Mouse (Mus musculus) heart, embryonic 15.5 days (tissue): ENCODE measurements at regions not wholly inside any gene's neighbourhood (a gene's known extent, or its start where the extent isn't known, plus 50 kb on each side); places are given as distances from the start of the nearest gene placed in this dataset.
A peak's percentile ranks its signal among the peaks of the same experiment; 100 is the strongest.

Experiments used
- ATAC-seq: fragments of 200-750 bp; cut with Nextera tagmentation; replicated peaks from 2 replicates; pipeline ENCODE4 v1.8.0; 2017; ENCODE audit warnings: low read depth, moderate TSS enrichment; ENCODE audit not compliant: insufficient number of reproducible peaks, insufficient read depth, low FRiP score
- H3K27ac ChIP-seq: fragments of 300-500 bp; sonication (generic); 2 replicates; pipeline ENCODE4 v1.5.1; 2015; ENCODE audit warnings: mild to moderate bottlenecking, inconsistent platforms
- H3K27me3 ChIP-seq: fragments of 300-500 bp; sonication (generic); 2 replicates; pipeline ENCODE4 v1.6.1; 2015; ENCODE audit warnings: inconsistent platforms
- H3K36me3 ChIP-seq: fragments of 300-500 bp; sonication (generic); 2 replicates; pipeline ENCODE4 v1.6.1; 2015; ENCODE audit warnings: mild to moderate bottlenecking, inconsistent platforms
- H3K4me1 ChIP-seq: fragments of 300-500 bp; sonication (generic); replicated peaks from 2 replicates; pipeline ENCODE4 v1.6.1; 2015; ENCODE audit warnings: inconsistent platforms
- H3K4me2 ChIP-seq: fragments of 300-500 bp; sonication (generic); 2 replicates; pipeline ENCODE4 v1.6.1; 2015; ENCODE audit warnings: inconsistent platforms, mild to moderate bottlenecking, moderate library complexity
- H3K4me3 ChIP-seq: fragments of 300-500 bp; sonication (generic); 2 replicates; pipeline ENCODE4 v1.5.1; 2015; ENCODE audit warnings: mild to moderate bottlenecking, inconsistent platforms
- H3K9ac ChIP-seq: fragments of 300-500 bp; sonication (generic); 2 replicates; pipeline ENCODE4 v1.6.1; 2015; ENCODE audit warnings: mild to moderate bottlenecking, inconsistent platforms
- H3K9me3 ChIP-seq: fragments of 300-500 bp; sonication (generic); replicated peaks from 2 replicates; pipeline ENCODE4 v1.6.1; 2016; ENCODE audit warnings: inconsistent platforms
- WGBS: fragments of 180-500 bp; shearing (Covaris S2); methylation state at CpG from one replicate; pipeline ENCODE4 v1.1.7; 2015; ENCODE audit warnings: mixed read lengths; 5-methylcytosine and 5-hydroxymethylcytosine counted together

DNA sequence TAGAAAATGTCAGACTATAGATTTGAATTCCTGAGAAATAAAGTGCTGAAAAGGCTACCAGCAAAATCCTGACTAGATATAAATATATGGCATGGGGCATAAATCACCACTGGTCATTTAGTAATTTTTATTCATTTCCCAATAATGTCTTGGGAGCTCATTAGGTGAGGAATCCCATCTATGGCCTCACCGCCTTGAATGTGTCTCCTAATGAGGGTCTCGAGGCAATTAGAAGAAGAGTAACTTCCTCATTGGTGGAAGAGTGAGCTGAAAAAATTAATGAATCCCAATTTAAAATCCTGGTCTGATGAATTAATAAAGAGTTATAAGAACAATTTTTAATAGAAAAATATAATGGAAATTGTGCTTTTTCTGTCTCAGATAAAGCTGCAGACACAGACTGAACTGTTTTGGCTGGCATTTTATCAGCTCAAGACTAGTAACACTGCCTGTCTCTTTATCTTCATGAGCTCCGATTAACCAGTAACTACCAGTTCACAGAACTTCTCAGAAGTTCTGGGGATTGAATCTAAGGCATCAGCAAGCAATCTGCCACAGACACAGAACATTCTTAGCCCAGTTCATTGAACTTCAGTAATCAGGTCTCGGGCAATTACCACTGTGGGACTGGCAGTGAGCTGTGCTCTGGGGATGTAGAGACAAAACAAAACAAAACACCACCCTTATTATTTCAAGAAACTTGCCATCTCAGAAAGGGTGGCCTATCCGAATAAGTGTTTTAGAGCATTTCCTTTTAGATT lies 170.7 kb downstream of the Plpp3 start:
- Histone ChIP-seq H3K9ac (no peak overlapping the region), H3K27me3 (no peaks in the 10 kb centered on the region), H3K4me1 (0 out of 2 replicates have a peak, but pooled peaks cover 6% of the 10 kb centered on the region), H3K36me3 (no peaks in the 10 kb centered on the region), H3K27ac (0 out of 2 replicates have a peak overlapping the region, but pooled peaks have one; percentile 31), H3K4me2 (no peak overlapping the region), H3K9me3 (no peaks in the 10 kb centered on the region), H3K4me3 (no peak overlapping the region)
- no peak for ATAC-seq
- 71% methylated on average over 5 of the region's 5 CpGs for WGBS

GRCm38 (mm10) chr4:105328776-105329175 lies 171.6 kb downstream of the Plpp3 start:
- Histone ChIP-seq H3K9ac (no peak overlapping the region), H3K4me3 (no peak overlapping the region), H3K27me3 (no peaks in the 10 kb centered on the region), H3K9me3 (no peaks in the 10 kb centered on the region), H3K4me1 (0 out of 2 replicates have a peak, but pooled peaks cover 6% of the 10 kb centered on the region), H3K36me3 (no peaks in the 10 kb centered on the region), H3K27ac (peak overlapping the region; percentile 31; the same call in 1 of the 2 replicates), H3K4me2 (no peak overlapping the region)
- ATAC-seq = peak; percentile 67; the same call in 1 of the 2 replicates
- WGBS = 47% methylated on average over 10 of the region's 10 CpGs

GRCm38 (mm10) chr4:105332081-105332480 lies 174.9 kb downstream of the Plpp3 start:
- no peak overlapping the region for H3K4me3 ChIP-seq
- H3K4me2 ChIP-seq = no peak overlapping the region
- 85% methylated on average over 10 of the region's 10 CpGs for WGBS
- no peaks in the 10 kb centered on the region for H3K27me3 ChIP-seq
- ATAC-seq = no peak
- 0 out of 2 replicates have a peak, but pooled peaks cover 6% of the 10 kb centered on the region for H3K4me1 ChIP-seq
- H3K9ac ChIP-seq = no peak overlapping the region
- H3K36me3 ChIP-seq = no peaks in the 10 kb centered on the region
- no peak overlapping the region for H3K27ac ChIP-seq
- no peaks in the 10 kb centered on the region for H3K9me3 ChIP-seq

- no peak for ATAC-seq
- Histone ChIP-seq H3K27me3 (no peaks in the 10 kb centered on the region), H3K4me3 (no peak overlapping the region), H3K9me3 (no peaks in the 10 kb centered on the region), H3K9ac (no peak overlapping the region), H3K27ac (no peak overlapping the region), H3K36me3 (no peaks in the 10 kb centered on the region), H3K4me2 (no peak overlapping the region), H3K4me1 (peaks cover 5% of the 10 kb centered on the region; the same call in 1 of the 2 replicates)
- 43% methylated on average over 1 of the region's 1 CpGs for WGBS
Observed at GRCm38 (mm10) chr4:105335872-105336271, 178.7 kb downstream of the Plpp3 start.

GRCm38 (mm10) chr4:105336557-105336956 lies 179.4 kb downstream of the Plpp3 start:
- Histone ChIP-seq H3K27me3 (no peaks in the 10 kb centered on the region), H3K4me2 (no peak overlapping the region), H3K9me3 (no peaks in the 10 kb centered on the region), H3K27ac (no peak overlapping the region), H3K4me3 (no peak overlapping the region), H3K4me1 (peaks cover 5% of the 10 kb centered on the region; the same call in 1 of the 2 replicates), H3K9ac (no peak overlapping the region), H3K36me3 (no peaks in the 10 kb centered on the region)
- no peak for ATAC-seq
- WGBS = 75% methylated on average over 4 of the region's 4 CpGs

GRCm38 (mm10) chr4:105338131-105338530 lies 181.0 kb downstream of the Plpp3 start:
- Histone ChIP-seq H3K36me3 (no peaks in the 10 kb centered on the region), H3K9ac (no peak overlapping the region), H3K9me3 (no peaks in the 10 kb centered on the region), H3K4me1 (peaks cover 5% of the 10 kb centered on the region; the same call in 1 of the 2 replicates), H3K27ac (no peak overlapping the region), H3K27me3 (no peaks in the 10 kb centered on the region), H3K4me3 (no peak overlapping the region), H3K4me2 (no peak overlapping the region)
- no peak for ATAC-seq
- WGBS = 67% methylated on average over 7 of the region's 7 CpGs

DNA sequence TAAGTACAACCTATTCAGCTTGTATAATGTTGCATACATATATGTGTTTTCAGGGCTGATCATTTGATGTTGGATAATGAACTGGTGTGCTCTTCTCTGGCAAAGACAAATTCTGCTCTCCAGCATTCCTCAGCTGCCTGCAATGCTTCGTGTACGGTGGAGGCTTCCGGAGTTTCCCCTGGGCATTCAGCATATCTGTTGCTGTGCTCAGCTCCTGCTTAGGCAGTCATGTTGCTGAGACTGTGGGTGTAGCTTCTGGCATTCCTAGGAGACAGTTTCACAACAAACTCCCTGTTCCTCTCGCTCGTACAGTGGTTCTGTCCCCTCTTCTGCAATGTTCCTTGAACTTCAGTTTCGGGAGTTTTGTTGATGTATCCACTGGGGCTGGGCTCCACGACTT lies 181.7 kb downstream of the Plpp3 start:
- Histone ChIP-seq H3K4me1 (peaks cover 5% of the 10 kb centered on the region; the same call in 1 of the 2 replicates), H3K9ac (no peak overlapping the region), H3K4me2 (0 out of 2 replicates have a peak overlapping the region, but pooled peaks have one; percentile 2), H3K4me3 (no peak overlapping the region), H3K27me3 (no peaks in the 10 kb centered on the region), H3K36me3 (no peaks in the 10 kb centered on the region), H3K27ac (no peak overlapping the region), H3K9me3 (no peaks in the 10 kb centered on the region)
- 35% methylated on average over 7 of the region's 7 CpGs for WGBS
- ATAC-seq = no peak

DNA sequence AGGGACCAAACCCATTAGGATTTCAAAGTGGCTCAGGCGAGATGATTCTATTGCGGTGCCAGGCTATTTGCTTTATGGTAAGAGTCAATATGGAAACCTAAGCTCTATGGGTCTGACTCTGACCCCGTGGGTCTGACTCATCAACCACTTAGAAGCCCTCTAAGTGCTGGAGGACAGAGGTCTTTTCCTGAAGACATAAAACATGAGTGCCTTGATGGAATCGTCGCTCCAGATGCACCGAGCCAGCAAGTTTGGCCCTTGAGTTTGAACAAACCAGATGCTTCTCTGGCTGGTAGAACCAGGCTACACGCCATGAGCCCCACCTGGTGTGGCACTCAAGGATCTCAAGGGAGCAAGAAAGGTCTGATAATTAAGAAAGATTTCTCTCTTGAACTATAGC lies 184.1 kb downstream of the Plpp3 start:
- Histone ChIP-seq H3K9ac (no peak overlapping the region), H3K4me1 (peaks cover 5% of the 10 kb centered on the region; the same call in 1 of the 2 replicates), H3K9me3 (no peaks in the 10 kb centered on the region), H3K4me2 (no peak overlapping the region), H3K27me3 (no peaks in the 10 kb centered on the region), H3K27ac (no peak overlapping the region), H3K36me3 (no peaks in the 10 kb centered on the region), H3K4me3 (no peak overlapping the region)
- no peak for ATAC-seq
- 81% methylated on average over 7 of the region's 7 CpGs for WGBS

GRCm38 (mm10) chr4:105346846-105347245 lies 189.7 kb downstream of the Plpp3 start:
- no peak for ATAC-seq

DNA sequence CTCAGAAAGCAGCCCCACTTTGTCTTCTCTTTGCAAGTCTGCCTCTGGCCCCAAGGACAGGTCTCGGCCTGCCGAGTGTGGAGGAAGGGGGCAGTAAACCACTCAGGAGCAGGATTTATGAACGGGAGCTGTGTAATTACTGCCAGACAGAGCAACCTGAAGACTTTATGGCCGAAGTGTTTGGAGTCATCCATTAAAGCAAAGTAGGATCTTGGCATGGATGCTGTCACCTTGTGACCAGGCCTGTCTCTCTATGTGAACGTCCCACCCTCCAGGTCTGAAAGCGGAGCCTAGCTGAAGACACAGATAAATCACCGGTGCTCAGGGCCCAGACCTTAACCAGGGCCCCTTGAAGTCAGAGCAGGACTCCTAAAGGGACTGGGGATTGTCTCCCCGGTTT lies 190.8 kb downstream of the Plpp3 start:
- no peak overlapping the region for H3K27ac ChIP-seq
- no peak for ATAC-seq
- no peak overlapping the region for H3K4me2 ChIP-seq
- no peaks in the 10 kb centered on the region for H3K27me3 ChIP-seq
- H3K9me3 ChIP-seq = no peaks in the 10 kb centered on the region
- 71% methylated on average over 8 of the region's 8 CpGs for WGBS
- no peaks in the 10 kb centered on the region for H3K36me3 ChIP-seq
- no peaks in the 10 kb centered on the region for H3K4me1 ChIP-seq
- no peak overlapping the region for H3K4me3 ChIP-seq
- H3K9ac ChIP-seq = no peak overlapping the region

More at GRCm38 (mm10) chr4:105346846-105347245, 189.7 kb downstream of the Plpp3 start:
- no peak overlapping the region for H3K4me3 ChIP-seq
- H3K36me3 ChIP-seq = no peaks in the 10 kb centered on the region
- no peak overlapping the region for H3K9ac ChIP-seq
- H3K4me1 ChIP-seq = no peaks in the 10 kb centered on the region
- H3K27ac ChIP-seq = no peak overlapping the region
- no peaks in the 10 kb centered on the region for H3K9me3 ChIP-seq
- WGBS = 90% methylated on average over 8 of the region's 8 CpGs
- H3K4me2 ChIP-seq = no peak overlapping the region
- no peaks in the 10 kb centered on the region for H3K27me3 ChIP-seq

DNA sequence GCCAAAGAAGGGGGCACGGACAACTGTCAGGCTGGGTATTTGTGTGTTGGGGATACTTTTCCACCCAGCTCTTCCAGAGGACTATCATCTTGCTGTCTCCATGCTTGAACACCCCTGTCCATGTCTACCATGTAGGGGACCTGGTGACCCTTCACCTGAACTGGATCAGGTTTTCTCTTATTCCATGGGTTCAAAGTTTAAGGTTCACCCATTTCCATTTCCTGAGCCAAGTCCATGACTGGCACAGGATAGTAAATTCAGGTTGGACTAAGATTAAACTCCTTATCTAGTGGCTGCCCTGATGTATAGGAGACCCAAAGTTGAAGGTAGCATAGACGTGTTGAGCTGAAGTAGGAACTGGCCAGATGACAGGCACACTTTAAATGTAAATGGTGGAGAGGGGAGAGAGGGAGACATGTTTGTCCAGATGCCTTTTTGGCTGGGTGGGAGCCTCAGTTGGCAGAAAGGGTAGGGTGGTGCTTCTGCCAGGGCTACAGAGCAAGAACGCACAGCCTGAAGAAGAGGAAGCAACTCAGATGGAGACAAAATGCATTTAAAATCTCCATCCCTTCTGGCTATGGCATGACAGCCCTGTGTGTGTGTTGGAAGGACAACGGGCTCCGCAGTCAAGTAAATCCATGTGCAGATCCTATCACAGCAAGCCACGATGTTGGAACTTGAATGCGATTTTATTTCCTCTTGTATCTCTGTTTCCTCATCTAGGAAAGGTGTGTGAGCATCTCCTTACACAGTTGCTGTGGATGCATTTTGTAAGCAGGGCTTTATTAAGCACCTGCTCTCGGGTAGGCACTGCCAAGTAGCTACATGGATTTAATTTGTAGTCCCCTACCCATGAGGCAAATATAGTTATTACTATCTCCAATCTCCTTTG lies 192.4 kb downstream of the Plpp3 start:
- H3K9me3 ChIP-seq = no peaks in the 10 kb centered on the region
- no peaks in the 10 kb centered on the region for H3K27me3 ChIP-seq
- no peak overlapping the region for H3K27ac ChIP-seq
- no peaks in the 10 kb centered on the region for H3K4me1 ChIP-seq
- H3K4me2 ChIP-seq = no peak overlapping the region
- no peaks in the 10 kb centered on the region for H3K36me3 ChIP-seq
- ATAC-seq = no peak
- H3K4me3 ChIP-seq = no peak overlapping the region
- 86% methylated on average over 8 of the region's 8 CpGs for WGBS
- H3K9ac ChIP-seq = no peak overlapping the region
